Mouse (Mus musculus) ES-Bruce4 (cell line): ENCODE data around the gene Icosl.
A peak's percentile ranks its signal among the peaks of the same experiment; 100 is the strongest.

Experiments used
- CTCF ChIP-seq: IDR thresholded peaks from one replicate; pipeline ENCODE4 v1.8.1; 2011; ENCODE audit warnings: low read depth, low read length
- EP300 ChIP-seq: IDR thresholded peaks from 2 replicates; pipeline ENCODE4 v1.6.1; 2011; ENCODE audit warnings: low read depth, low read length; ENCODE audit not compliant: insufficient read depth
- POLR2A ChIP-seq: IDR thresholded peaks from one replicate; pipeline ENCODE4 v1.8.1; 2011; ENCODE audit warnings: low read length; ENCODE audit not compliant: insufficient read depth

DNA sequence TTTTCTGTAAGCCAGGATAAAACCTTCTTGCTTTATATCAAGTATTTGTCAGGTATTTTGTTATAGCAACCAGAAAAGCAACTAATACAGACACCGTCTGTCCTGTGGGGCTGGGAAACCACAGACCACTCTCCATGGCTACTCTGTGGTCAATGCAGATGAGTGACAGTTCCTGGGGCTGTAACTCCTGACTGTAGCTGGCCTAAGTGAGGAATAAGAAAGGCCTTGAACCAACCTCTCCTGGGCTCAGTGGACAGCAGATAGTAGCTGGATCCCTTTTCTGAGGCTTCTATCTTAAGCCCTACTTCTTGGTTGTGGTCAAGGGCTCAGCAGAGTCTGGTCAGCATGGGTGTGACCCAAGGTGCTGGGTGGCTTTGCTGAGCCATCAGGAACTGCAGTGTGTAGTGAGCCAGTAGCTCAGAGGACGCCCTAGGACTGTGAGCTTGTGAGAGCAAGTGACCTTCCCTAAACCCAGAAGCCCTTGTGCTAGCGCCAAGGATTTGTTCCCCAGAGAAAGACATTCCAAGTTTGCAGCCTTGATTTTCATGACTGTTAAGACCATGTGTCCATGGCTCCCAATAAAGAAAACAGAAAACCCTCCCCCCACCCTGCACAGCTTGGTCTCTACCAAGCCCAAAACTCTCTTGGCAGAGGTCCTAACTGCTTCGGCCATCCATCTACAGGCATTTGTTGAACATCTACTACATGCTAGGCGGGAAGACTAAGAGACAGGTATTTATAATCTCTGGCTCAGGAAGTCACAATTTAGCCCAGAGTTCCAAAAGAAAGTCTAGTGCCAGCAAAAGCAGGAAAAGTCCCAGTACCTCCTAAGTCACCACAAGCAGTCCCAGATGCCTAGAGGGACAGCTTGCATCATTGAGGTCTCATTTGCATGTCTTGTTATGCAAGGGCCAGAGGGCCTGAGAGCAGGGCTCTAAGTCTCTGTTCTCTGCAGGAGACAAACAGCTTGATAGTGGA, 27.1 kb downstream of the Icosl start:
- TF ChIP-seq CTCF (no peak), POLR2A (no peak), EP300 (peak; percentile 62; the same call in 1 of the 2 replicates)
